In genomic region chr1:190417326-190417725, GRCm38 (mm10) we compare ENCODE assay signal across 22 mouse cellular contexts.
DNase-seq lines count a peak whose midpoint lies in the region; ATAC-seq lines count a peak whose summit lies in the region.
"Had no signal": no experiment of that assay in that cellular context is flagged by ENCODE, and none has a peak within 500 bp of the region (broad histone marks: within the 10 kb centered on the region; RNA-seq: fewer than 3 reads in every experiment).

No protein-coding gene starts in this region.

- H3K36me3 ChIP-seq in midbrain, embryonic 14.5 days (ENCODE audit: control insufficient read depth, insufficient read depth, low read length): no peaks in the 10 kb centered on the region
- no peaks in the 10 kb centered on the region for H3K36me3 ChIP-seq in midbrain, embryonic 13.5 days
- H3K36me3 ChIP-seq: hindbrain, embryonic 12.5 days; liver, embryonic 15.5 days; midbrain, embryonic 10.5 days had no signal

- peak; percentile 36 for DNase-seq in embryo, embryonic 10.5 days (ENCODE audit: low spot score)
- no peak for DNase-seq in embryo, embryonic 10 days (ENCODE audit: low spot score)
- peak; percentile 44 for DNase-seq in midbrain, embryonic 14.5 days
- DNase-seq in forelimb bud, embryonic 11.5 days (ENCODE audit: low read depth, low spot score): peak; percentile 21
- DNase-seq in urinary bladder, adult 2 months (ENCODE audit: low spot score): no peak
- DNase-seq in MN1 (ENCODE audit: low spot score): no peak
- DNase-seq: adrenal gland, postnatal 25 days; cerebellum, adult 2 months; gastrocnemius, postnatal 14 days; lung, postnatal 14 days; right cerebral cortex, adult 18-20 months; thymus, adult 18-20 months had no signal

- no peak overlapping the region for H3K9ac ChIP-seq in midbrain, embryonic 14.5 days (replicated peaks; ENCODE audit: low read length)
- H3K9ac ChIP-seq in midbrain, embryonic 13.5 days (replicated peaks): no peak overlapping the region
- H3K9ac ChIP-seq: hindbrain, embryonic 12.5 days; liver, embryonic 15.5 days had no signal

- no peak overlapping the region for H3K27ac ChIP-seq in midbrain, embryonic 14.5 days (replicated peaks; ENCODE audit: low read depth, low read length)
- H3K27ac ChIP-seq in midbrain, embryonic 13.5 days: no peak overlapping the region
- H3K27ac ChIP-seq: hindbrain, embryonic 12.5 days; kidney, postnatal 0 days; layer of hippocampus, adult 2 months; left cerebral cortex, adult 2 months; liver, embryonic 15.5 days; midbrain, embryonic 10.5 days had no signal

- WGBS in midbrain, embryonic 14.5 days: 22% methylated on average over 11 of the region's 11 CpGs
- 25% methylated on average over 11 of the region's 11 CpGs for WGBS in midbrain, embryonic 13.5 days

- H3K9me3 ChIP-seq in midbrain, embryonic 14.5 days (ENCODE audit: control insufficient read depth, low read length): no peaks in the 10 kb centered on the region
- no peaks in the 10 kb centered on the region for H3K9me3 ChIP-seq in midbrain, embryonic 13.5 days
- H3K9me3 ChIP-seq: hindbrain, embryonic 12.5 days; liver, embryonic 15.5 days; midbrain, embryonic 10.5 days had no signal

- no peaks in the 10 kb centered on the region for H3K27me3 ChIP-seq in midbrain, embryonic 14.5 days (ENCODE audit: control insufficient read depth, insufficient read depth, low read length)
- 0 out of 2 replicates have a peak, but pooled peaks cover 3% of the 10 kb centered on the region for H3K27me3 ChIP-seq in midbrain, embryonic 13.5 days
- H3K27me3 ChIP-seq: liver, embryonic 15.5 days had no signal

- no peak overlapping the region for H3K4me2 ChIP-seq in midbrain, embryonic 14.5 days (ENCODE audit: low read length)
- H3K4me2 ChIP-seq in midbrain, embryonic 13.5 days (replicated peaks): no peak overlapping the region
- H3K4me2 ChIP-seq: hindbrain, embryonic 12.5 days; liver, embryonic 15.5 days had no signal

- ATAC-seq in midbrain, embryonic 14.5 days (ENCODE audit: low FRiP score, low TSS enrichment): no peak
- ATAC-seq in midbrain, embryonic 13.5 days: no peak
- no peak for ATAC-seq in granulocyte monocyte progenitor cell, adult 5-6 weeks (replicated peaks; ENCODE audit: poor library complexity, severe bottlenecking)
- ATAC-seq: CD4-positive, CD25-positive, alpha-beta regulatory T cell, adult 4 months; intestine, postnatal 0 days had no signal

- H3K4me3 ChIP-seq in midbrain, embryonic 14.5 days (replicated peaks; ENCODE audit: low read depth, low read length): no peak overlapping the region
- H3K4me3 ChIP-seq in midbrain, embryonic 13.5 days (replicated peaks): no peak overlapping the region
- H3K4me3 ChIP-seq: hindbrain, embryonic 12.5 days; layer of hippocampus, adult 2 months; left cerebral cortex, adult 2 months; liver, embryonic 15.5 days; midbrain, embryonic 10.5 days had no signal

- no peaks in the 10 kb centered on the region for H3K4me1 ChIP-seq in midbrain, embryonic 14.5 days (ENCODE audit: control insufficient read depth, insufficient read depth, low read length)
- peaks cover 9% of the 10 kb centered on the region for H3K4me1 ChIP-seq in midbrain, embryonic 13.5 days (replicated peaks)
- H3K4me1 ChIP-seq: liver, embryonic 15.5 days had no signal

Comparison
In these comparisons a context has a peak if more than half of its experiments do, and no peak if none do; other contexts are left out.
1. DNase-seq: peak in embryo, embryonic 10.5 days (single experiment), midbrain, embryonic 14.5 days (single experiment) and forelimb bud, embryonic 11.5 days (single experiment); none in embryo, embryonic 10 days (single experiment), urinary bladder, adult 2 months (single experiment) and MN1 (single experiment).